Mouse (Mus musculus): ENCODE results near the gene Slc2a13. TPM values are rescaled to one million over a fixed set of nuclear protein-coding genes. Genes with fewer than 3 reads are reported as not detected.

Slc2a13 gene
- total RNA-seq, 1 experiment from 2014 or later = 3.9 TPM

DNA sequence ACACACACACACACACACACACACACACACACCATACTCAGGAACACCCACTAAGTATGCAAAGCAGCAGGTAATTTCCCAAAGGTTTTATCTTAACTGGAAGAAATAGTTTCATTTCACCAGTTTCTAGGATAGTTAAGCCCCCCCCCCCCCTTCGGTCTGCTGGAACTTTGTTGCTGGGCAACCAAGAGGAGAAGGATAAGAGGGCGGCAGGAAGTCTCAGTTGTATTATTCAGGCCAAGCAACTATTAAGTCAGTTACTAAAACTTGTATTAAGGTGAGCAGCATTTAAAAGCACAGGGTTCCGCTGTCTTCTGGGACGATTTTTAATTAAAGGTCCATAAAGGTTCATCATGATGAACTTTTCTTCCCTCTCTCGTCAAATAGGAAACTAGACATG is 198.6 kb downstream of the Slc2a13 start:
- no peak for DNase-seq

DNA sequence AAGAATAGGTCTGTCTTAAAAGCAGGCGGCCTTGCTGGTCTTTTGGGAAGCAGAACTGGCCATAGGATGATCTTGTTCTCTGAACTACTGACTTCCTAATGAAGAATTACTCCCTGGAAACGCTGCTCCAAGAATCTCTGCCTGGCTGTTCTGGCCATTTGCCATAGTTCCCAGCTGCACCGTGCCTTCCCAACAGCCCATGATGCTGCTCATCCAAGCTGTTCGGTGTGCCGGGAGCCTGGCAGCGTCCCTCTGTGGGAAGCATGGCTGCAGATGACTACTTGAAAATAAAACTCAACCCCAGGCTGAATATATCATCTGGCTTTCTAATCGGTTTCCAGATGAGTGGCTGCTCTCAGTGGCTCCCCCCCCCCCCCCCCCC is 199.9 kb downstream of the Slc2a13 start:
- peak; percentile 8 for DNase-seq

DNA sequence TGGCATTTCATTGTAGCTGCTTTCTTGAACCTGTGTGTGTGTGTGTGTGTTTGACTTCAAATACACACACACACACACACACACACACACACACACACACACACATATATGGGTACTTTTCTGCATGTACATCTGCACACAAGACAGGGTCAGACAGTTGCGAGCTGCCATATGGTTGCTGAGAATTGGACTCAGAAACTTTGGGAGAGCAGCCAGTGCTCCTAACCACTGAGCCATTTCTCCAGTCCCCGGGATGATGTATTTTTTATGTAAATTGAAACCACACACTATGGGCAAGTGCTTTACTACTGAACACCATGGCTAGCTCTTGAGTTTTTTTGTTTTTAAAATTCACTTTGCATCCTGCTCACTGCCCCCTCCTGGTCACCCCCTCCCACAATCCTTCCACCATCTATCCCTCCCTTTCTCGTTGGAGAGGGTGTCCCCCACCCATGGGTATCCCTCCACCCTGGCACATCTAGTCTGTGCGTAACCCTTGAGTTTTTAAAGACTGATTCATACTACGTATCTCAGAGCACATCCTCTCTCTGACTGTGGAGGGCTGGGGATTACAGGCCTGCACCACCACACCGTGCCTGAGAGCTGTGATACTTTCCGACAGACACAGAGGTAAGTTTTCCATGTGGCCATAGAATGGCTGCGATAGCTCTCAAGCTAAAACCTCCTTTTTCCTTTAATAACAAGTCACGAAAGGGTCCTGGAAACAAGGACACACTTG is 200.4 kb downstream of the Slc2a13 start:
- no peak for DNase-seq

DNA sequence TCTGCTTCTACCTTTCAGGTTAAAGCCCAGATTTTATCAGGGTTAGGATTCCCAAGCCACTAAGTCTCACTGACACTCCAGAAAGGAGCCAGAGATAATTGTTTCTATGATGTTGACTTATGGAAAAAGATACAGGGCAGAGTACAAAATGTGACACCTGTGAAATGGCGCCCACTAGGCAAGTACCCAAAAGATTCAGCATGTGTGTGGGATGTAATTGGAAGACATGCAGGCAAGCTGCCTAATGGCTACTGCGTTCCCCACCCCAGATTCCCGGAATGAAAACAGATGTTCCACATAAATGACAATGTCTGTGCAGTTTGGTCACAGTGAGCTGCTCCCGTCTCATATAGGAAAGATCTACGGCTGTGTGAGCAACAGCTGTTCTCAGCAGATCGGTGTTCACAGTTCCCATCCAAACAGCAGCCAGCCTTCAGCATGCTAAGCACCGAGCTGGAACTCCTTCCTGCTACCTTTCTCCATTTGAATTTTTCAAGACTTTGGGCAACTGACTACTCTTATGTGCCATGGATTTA is 201.1 kb downstream of the Slc2a13 start:
- DNase-seq = no peak

DNA sequence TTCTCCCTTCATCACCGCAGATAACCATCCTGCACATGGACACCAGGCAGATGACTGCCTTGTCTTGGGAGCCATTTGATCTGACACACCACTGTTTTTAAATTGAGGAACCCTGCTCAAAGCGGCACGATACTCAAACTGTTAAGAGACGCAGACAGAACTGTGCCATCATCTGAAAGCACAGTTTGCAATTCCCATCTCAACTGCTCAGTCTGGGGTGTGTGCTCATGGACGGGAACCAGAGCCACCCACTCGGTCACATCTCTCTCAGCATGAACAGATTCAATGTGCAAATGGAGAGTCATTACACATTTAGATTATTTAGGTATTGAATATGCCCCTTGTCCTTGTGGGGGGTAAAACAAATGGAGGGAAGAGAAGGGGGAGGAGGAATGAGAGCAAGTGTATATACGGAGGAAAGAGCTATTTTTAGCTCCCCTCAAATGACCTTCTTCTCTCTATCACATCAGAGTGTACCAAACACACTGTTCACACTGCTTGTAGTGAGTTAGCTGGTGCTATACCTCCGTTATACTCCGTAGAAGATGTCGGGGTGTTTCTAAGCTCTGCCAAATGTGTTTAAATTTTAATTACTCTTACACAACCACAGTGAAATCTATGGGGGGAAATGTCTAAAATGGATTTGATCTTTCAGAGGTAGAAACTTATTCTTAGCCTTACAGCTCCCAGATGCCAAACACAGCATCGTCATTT is 203.2 kb downstream of the Slc2a13 start:
- no peak for DNase-seq

DNA sequence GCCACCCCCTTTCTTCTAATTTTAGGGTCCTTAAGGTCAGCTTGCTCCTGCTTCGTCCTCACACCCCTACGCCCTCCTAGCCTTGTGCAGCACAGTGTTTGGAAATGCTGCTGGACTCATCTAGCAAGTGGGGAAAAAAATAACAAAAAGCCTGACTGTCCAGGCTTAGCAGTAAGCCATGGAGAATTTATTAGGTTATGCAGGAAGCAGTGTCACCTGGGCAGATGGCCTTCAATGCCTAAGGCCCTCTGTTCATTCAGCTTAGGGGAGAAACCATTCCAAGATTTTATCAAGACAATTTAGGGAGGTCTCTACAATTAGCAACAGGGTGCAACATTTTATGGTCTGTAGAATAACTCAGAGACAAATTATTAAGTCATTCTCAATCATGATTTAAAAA is 212.6 kb downstream of the Slc2a13 start:
- no peak for DNase-seq

DNA sequence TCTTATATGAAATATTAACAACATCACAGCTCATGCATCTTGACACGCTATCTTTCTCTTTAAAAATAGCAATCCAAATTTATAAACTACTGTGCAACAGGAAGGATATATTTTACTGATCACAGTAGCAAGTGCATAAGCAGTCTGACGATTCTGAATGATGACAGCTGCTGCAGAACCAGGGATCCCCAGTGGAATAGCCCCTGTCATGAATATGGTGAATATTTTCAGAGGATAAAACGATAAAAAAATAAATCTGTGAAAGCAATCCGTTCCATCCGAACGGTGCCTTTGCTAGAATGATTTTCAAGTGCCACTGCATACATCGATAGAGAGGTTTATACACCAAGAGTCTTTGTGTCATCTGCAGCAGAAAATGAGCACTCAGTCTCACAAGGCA is 222.1 kb downstream of the Slc2a13 start:
- DNase-seq = no peak

DNA sequence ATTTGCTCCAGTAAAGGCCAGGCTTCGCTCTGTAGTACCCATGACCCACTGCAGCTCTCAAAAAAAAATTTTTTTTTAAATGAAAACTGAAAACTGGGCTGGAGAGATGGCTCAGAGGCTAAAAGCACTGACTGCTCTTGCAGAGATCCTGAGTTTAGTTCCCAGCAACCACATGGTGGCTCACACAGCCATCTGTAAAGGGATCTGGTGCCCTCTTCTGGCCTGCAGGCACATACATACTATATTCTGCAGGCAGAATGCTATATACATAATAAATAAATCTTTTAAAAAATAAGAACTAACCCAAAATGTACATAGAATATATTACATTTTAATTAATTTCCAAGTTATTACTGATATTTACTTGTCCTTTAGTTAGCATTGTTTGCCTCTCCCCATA is 234.7 kb downstream of the Slc2a13 start:
- no peak for DNase-seq

DNA sequence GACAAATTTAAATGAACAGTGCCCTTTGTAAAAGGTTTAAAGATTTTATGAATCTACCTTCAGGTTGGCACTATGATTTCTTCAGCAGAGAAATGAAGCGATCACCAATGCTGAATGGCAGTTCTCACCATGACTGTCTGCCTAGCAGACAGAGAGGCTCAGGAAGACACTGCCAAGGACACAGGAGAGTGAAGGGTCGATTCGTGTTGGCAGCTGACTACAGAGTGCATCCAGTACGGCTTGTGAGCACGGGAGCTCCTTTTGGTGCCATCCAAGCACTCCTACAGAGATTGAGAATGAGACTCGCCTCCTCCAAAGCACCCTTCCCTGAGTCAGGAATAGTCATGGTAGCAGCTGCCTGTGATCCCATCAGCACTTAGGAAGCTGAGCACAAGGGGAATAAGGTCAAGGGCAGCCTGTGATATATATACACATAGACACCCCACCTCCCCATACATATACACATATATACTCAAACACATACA is 238.6 kb downstream of the Slc2a13 start:
- no peak for DNase-seq

DNA sequence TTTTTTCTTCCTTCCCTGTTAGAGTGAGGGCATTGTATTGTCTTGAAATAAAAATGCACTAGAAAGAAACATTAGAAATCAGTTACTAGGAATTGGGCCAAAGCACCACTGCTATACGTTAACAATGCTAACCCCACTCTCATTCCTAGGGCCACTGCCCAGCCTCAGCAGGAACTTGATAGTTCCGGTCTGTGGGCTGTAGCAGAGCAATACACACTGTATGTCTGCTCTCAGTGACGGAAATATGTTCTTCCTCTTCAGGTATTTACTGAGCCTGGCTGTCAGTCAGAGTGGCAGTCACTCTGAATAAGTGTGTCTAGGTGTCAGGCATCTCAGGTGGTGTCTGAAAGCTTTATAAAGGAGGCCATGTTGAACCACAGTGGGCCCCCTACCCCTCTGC is 245.3 kb downstream of the Slc2a13 start:
- DNase-seq = no peak

DNA sequence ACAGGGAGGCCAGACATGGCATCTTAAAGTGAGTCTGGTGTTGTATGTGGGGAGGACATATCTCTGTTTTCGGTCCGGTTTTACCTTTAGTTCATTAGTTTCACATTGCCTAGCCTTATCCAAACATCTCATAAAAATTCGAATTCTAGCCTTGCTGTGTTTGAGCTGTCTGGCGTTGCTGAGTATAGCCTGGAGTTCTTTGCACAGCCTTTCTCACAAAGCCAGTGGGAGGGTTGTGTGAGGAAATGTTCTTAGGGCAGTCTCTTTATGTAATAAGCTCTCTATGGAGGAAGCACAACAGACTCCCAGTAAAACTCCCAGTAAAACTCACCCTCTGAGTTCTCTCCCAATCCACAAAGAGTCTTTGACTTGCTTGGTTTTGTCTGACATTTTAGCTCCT is 246.0 kb downstream of the Slc2a13 start:
- no peak for DNase-seq

DNA sequence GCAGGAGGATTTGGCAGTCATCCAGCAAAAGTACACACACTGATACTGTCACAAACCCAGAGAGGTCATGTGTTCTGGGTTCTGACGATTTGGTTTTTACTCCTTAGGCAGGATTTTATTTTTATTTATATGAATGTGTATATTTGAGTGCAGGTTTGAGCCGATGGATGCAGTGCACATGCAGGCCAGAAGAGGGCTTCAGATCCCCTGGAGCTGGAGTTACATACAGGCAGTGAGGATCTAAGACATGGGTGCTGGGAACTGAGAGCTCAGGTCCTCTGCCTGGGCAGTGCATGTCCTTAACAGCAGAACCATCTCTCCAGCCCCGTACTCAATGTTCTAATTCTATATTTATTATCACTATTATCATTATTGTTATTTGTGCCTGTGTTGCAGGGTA is 253.7 kb downstream of the Slc2a13 start:
- no peak for DNase-seq

DNA sequence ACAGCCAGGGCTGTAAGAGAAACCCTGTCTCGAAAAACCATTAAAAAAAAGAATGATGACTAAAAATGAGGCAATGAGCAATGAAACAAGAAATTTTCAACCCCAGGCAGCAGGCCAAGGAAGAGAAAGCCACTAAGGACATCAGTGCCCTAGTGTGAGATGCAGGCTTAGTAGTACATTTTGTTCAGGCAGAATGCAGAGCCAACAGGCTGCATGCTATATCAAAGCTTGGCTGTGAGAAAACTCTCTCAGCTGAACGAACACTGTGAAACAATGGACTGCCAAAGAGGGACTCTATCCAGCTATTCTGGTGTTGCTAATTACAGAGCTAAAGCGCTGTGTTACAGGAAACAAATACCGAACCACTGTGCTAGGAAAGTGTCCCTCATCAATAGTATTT is 256.1 kb downstream of the Slc2a13 start:
- no peak for DNase-seq

DNA sequence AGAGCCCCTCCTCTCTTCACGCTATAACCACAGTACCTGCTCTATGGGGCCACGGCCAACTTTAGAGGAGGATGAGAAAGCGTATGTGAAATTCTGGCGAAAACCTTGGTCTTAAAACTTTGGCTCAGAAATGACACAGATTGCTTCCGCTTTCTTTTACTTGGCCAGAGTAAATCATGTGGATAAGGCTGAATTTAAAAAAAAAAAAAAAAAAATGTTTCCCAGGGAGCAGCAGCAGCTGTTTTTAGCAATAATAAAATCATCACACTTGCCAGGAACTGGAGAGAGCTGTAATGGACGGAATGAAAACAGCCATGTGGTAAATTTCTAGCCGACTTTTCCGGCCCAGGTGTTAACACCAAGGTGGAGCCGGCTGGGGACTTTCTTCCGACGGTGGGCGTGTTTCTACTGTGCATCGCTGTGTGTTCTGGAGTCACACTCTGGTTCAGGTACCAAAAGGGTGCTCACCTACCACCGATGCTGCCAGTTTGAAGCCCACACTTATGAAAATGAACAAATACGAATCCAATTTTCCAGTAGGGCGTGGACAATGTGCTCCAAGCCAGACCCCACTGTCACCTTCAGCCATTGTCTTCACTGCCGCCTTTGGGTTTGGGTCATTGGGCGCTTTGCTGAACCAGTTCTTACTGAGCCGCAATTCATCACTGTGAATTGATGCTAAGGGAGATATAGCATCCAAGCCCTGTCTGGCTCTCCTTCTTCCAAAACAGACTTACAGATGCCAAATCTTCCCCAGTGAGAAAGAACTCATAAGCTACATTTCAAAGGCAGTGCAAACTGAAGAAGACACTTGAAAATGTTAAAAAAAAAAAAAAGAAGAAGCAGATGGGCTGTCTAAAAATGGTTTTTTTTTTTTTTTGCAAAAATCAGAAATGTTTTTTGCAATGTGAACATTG is 258.4 kb downstream of the Slc2a13 start:
- no peak for DNase-seq

DNA sequence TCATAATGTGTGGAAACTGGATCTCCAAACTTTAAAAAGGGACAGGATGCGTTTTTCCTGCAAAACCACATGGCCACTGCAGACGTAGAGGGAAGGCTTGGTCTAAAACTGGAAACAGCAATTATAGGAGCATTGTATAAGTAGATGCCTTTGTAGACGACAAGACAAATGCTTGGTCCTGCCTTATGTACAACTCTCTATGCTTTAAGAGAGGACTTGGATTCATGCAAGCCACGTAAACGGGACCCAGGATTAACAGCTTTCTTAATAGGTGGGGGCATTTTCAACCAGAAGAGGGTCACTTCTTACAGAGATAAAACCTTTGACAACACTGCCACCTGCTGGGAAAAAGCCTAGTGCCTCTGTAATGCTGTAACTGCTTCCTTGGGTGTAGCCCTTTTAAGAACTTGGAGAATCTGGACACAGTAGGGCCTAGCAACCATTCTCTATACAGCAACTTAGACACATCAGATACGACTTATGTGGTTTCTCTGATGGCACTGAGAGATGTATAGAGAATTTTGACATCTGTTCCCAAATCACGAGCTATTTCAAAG is 268.7 kb downstream of the Slc2a13 start:
- peak; percentile 13 for DNase-seq

DNA sequence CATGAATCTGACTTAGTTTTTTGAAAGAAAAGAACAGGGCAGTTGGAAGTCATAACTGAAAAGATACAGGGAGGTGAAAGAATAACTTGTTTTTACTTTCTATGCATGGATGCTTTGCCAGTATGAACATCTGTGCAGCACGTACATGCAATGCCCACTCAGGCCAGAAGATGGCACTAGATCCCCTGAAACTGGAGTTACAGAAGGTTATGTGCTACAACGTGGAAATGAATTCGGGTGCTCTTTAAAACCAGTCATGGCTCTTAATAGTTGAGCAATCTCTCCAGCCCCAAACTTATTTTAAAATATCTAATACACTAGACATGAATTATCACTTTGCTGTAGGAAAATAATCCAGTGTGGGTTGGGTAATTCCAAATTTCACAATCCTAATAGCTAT is 271.7 kb downstream of the Slc2a13 start:
- peak; percentile 88 for DNase-seq

DNA sequence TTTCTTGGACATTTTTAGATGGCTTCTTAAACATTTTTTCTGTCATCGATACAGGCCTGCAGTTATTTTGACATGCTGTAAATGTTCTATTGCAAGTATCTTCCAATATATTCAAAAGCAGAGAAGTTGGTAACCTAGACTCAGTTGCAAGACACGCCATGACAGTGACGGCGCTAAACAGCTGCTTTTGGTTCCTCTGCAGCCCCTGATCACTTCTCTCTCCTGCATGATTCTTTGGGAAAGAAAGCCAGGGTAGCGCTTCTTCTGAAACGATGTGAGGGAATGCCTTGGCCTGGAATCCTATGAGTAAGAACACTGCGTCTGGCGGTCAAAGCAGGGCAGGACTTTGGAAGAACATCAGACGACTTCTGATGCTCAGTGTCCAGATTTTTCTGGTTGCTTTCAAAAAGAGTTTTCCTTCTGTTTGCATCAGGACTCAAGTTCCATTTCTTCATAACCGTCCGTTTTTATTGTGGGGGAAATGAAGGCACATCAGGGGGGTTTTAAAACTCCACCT is 273.7 kb downstream of the Slc2a13 start:
- no peak for DNase-seq

DNA sequence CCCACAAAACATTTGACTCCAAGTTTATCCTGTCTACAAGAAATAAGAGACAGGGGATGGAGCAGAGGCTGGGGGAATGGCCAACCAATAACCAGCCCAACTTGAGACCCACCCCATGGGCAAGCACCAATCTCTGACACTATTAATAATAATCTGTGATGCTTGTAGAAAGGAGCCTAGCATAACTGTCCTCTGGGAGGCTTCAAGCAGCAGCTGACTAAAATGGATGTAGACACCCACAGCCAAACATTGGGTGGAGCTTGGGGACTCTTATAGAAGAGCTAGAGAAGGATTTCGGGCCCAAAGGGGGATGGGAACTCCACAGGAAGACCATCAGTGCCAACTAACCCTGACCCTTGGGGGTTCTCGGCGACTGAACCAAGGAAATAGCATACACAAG is 289.6 kb downstream of the Slc2a13 start:
- DNase-seq = no peak

DNA sequence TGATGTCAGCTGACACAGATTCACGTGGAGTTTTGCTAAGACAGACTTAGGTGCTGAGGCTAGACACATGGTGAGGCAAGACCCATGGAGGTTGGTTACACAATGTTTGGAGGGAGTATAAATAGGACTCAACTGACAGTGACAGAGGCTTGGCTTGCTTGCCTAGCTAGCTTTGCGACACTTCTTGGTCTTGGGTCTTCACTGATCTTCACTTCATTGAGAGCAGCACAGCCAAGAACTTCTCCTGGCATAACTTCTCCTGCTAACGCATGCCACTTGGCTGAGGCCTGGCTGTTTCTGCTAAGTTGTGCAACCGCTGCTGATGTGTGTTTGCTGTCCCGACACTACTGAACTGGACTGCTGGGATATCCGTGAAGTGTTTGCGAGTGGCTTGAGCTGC is 290.2 kb downstream of the Slc2a13 start:
- DNase-seq = peak; percentile 4

DNA sequence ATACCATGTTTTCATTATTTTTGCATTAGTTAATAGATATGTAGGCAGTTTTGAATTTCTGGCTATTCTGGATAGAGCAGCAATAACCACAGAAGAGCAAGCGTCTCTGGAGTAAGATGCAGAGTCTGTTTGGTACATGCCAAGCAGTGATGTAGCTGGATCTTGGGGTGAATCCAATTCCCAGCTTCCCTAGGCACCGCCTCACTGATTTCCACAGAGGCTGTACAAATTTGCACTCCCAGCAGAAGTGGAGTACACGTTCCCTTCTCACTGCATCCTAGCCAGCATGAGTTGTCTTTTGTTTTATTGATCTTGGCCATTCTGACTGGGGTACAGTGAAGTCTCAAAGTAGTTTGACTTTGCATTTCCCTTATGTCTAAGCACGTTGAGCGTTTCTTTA is 291.5 kb downstream of the Slc2a13 start:
- DNase-seq = no peak

DNA sequence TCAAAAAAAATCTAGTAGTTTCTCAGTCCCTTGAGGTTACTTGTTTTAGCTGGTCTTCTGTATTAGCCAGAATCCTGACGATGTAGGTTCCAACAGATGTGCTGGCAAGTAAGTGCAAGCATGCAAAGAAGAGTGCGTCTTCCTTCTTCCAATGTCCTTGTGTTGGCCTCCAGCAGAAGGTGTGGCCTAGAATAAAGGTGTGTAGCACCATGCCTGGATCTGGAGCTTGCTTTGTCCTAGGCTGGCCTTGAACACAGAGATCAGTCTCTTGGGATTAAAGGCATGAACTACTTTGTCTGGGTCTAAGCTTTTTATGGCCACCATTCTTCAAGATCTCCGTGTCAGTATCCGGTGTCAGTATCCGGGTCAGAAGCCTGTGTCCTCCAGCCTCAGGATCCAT is 293.5 kb downstream of the Slc2a13 start:
- DNase-seq = no peak

DNA sequence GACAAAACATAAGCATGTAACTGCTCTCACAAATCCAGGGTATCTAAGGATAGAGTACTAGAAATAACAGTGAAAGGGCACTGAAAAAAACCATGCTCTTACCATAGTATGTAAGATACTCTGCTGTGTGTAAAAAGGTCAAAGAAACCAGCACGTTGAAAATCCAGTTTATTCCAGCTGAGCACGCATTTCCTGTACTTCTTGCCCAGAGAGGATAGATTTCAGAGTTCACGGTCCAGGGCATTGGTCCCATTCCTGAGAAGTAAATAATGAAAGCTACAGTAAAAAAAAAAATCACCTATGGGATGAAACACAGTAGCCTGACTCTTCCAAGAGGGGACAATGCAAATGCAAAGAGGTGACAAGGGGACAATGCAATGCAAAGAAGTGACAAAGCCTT is 297.1 kb downstream of the Slc2a13 start:
- no peak for DNase-seq
